Mouse (Mus musculus) bone marrow macrophage, adult 2 months (primary cell): ENCODE data around the gene C1d.

Experiments used
- CTCF ChIP-seq: IDR thresholded peaks from 2 replicates; pipeline ENCODE4 v1.5.1; 2012; ENCODE audit warnings: low read depth, mild to moderate bottlenecking, low read length, moderate library complexity
- POLR2A ChIP-seq: IDR thresholded peaks from 2 replicates; pipeline ENCODE4 v1.6.1; 2012; ENCODE audit warnings: mild to moderate bottlenecking, low read depth, low read length, borderline replicate concordance

- TF ChIP-seq POLR2A (no peak), CTCF (no peak)
These were observed 50.1 kb downstream of the C1d start for GRCm38 (mm10) chr11:17307457-17307856.
